Mouse (Mus musculus): ENCODE data around the gene Dnmbp.

DNA sequence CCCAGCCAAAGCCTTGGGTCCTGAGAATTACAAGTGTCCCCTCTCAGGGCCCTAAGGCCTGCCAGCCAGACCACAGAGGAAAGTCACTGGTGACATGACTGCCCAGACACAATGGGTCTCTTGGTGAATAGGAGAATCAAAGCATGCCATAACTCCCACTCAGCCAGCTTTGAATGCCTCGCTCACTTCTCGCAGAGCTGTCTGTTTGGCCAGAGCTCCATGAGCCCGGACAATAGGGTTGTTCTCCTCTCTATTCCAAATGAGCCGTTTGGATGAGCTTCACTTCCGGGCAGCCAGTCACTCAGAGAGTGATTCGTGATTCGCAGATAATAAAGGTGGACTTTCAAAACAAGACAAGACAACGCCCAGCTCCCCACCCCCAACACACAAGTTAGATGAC is 34.9 kb downstream of the Dnmbp start:
- TF ChIP-seq CTCF (IDR thresholded peaks at IDR 0.05; ENCODE audit: extremely low read depth, insufficient read depth, insufficient read length, insufficient replicate concordance) = no peak
- TF ChIP-seq POLR2A (IDR thresholded peaks at IDR 0.05; ENCODE audit: low read depth, low read length) = no peak

Data from spleen, adult 2 months (tissue).